Mouse (Mus musculus): ENCODE measurements at regions not wholly inside any gene's neighbourhood (a gene's known extent, or its start where the extent isn't known, plus 50 kb on each side); places are given as distances from the start of the nearest gene placed in this dataset.

- Histone ChIP-seq H3K4me3 (replicated peaks) (no peak overlapping the region), H3K9me3 (replicated peaks) (no peaks in the 10 kb centered on the region), H3K4me2 (replicated peaks) (no peak overlapping the region), H3K27ac (replicated peaks) (no peak overlapping the region), H3K4me1 (no peaks in the 10 kb centered on the region), H3K27me3 (no peaks in the 10 kb centered on the region), H3K36me3 (no peaks in the 10 kb centered on the region), H3K9ac (no peak overlapping the region)
- WGBS = 31% methylated on average over 9 of the region's 9 CpGs
- ATAC-seq (ENCODE audit: insufficient number of reproducible peaks, low FRiP score, low TSS enrichment, low read depth) = no peak
Observed at GRCm38 (mm10) chr2:77334706-77335105, 54.3 kb upstream of the Sestd1 start.

GRCm38 (mm10) chr2:77333394-77334079 is 53.1 kb upstream of the Sestd1 start:
- WGBS = 73% methylated on average over 8 of the region's 8 CpGs
- H3K27ac ChIP-seq (replicated peaks) = no peak overlapping the region
- no peak overlapping the region for H3K4me2 ChIP-seq (replicated peaks)
- no peaks in the 10 kb centered on the region for H3K9me3 ChIP-seq (replicated peaks)
- H3K36me3 ChIP-seq = no peaks in the 10 kb centered on the region
- no peak for ATAC-seq (ENCODE audit: insufficient number of reproducible peaks, low FRiP score, low TSS enrichment, low read depth)
- no peaks in the 10 kb centered on the region for H3K27me3 ChIP-seq
- H3K4me1 ChIP-seq = no peaks in the 10 kb centered on the region
- no peak overlapping the region for H3K4me3 ChIP-seq (replicated peaks)
- no peak overlapping the region for H3K9ac ChIP-seq
